Mouse (Mus musculus): ENCODE results near the gene Bag5. TPM values are rescaled to one million over a fixed set of nuclear protein-coding genes. Genes with fewer than 3 reads are reported as not detected.

Bag5 gene
- polyA plus RNA-seq, 1 experiment from 2014 or later: 52.6 TPM

- Histone ChIP-seq H3K4me1 (peaks cover 17% of the 10 kb centered on the region), H3K27ac (no peak overlapping the region), H3K36me3 (peaks cover 38% of the 10 kb centered on the region), H3K27me3 (ENCODE audit: low read depth, poor library complexity, severe bottlenecking) (no peaks in the 10 kb centered on the region), H3K4me3 (no peak overlapping the region), H3K9me3 (replicated peaks) (no peaks in the 10 kb centered on the region)
- WGBS: 75% methylated on average over 15 of the region's 15 CpGs
- no peak for DNase-seq (ENCODE audit: low spot score)
Measured at GRCm38 (mm10) chr12:111705186-111705973, 7.7 kb downstream of the Bag5 start.

DNA sequence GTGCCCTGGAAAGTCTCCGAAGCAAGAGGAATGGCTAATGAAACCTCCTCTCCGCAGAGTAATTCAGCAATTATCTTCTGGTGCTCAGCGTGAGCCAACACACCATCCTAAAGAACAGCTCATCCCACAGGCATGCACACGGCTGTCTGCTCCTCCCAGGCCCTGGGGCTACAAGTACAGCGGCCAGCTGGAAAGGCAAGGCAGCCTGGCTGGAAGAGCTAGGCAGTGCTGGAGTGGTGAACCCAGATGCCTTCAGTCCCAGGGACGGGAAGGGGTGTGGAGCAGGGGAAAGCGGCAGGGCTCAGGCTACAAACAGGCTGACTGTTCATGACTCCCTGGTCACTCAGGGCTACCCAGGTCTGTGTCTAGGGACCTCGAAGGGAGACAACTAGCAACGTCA, 8.4 kb downstream of the Bag5 start:
- Histone ChIP-seq H3K9me3 (replicated peaks) (no peaks in the 10 kb centered on the region), H3K4me3 (no peak overlapping the region), H3K27me3 (ENCODE audit: low read depth, poor library complexity, severe bottlenecking) (no peaks in the 10 kb centered on the region), H3K36me3 (peaks cover 30% of the 10 kb centered on the region), H3K27ac (no peak overlapping the region), H3K4me1 (peaks cover 17% of the 10 kb centered on the region)
- DNase-seq (ENCODE audit: low spot score): no peak
- WGBS: 56% methylated on average over 9 of the region's 9 CpGs

- no peak for DNase-seq (ENCODE audit: low spot score)
- peaks cover 17% of the 10 kb centered on the region for H3K36me3 ChIP-seq
- H3K27ac ChIP-seq: no peak overlapping the region
- H3K4me1 ChIP-seq: peaks cover 17% of the 10 kb centered on the region
- 85% methylated on average over 3 of the region's 3 CpGs for WGBS
- no peaks in the 10 kb centered on the region for H3K27me3 ChIP-seq (ENCODE audit: low read depth, poor library complexity, severe bottlenecking)
- no peak overlapping the region for H3K4me3 ChIP-seq
- no peaks in the 10 kb centered on the region for H3K9me3 ChIP-seq (replicated peaks)
Measured at GRCm38 (mm10) chr12:111703301-111703700, 9.8 kb downstream of the Bag5 start.

DNA sequence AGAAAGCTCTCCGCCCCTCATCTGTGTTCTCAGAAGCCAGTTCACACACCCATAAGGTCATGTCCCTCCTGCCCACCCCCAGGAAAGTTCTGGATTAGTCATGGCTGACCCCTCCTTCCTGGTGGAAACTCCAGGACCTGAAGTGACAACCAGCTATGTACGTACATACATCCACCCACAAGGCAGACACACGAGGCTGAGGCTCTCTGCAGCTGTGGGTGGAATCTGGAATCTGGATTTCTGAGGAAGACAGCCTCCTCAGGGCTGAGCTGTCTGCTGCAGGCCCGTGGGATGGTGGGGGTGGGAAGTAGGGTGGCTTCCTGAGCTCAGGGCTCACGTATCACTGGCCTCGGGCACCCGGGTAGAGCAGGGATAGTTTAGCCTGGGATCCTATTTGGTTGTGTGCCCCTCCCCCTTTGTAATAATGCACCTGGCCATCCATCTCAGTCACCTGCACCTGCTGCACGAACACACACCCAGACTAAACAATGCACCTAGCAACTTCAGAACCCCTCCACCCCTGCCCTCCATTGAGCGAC, 12.1 kb downstream of the Bag5 start:
- H3K27me3 ChIP-seq (ENCODE audit: low read depth, poor library complexity, severe bottlenecking): no peaks in the 10 kb centered on the region
- no peaks in the 10 kb centered on the region for H3K36me3 ChIP-seq
- WGBS: 72% methylated on average over 9 of the region's 9 CpGs
- H3K27ac ChIP-seq: no peak overlapping the region
- H3K4me3 ChIP-seq: no peak overlapping the region
- no peaks in the 10 kb centered on the region for H3K9me3 ChIP-seq (replicated peaks)
- no peak for DNase-seq (ENCODE audit: low spot score)
- H3K4me1 ChIP-seq: peaks cover 17% of the 10 kb centered on the region

DNA sequence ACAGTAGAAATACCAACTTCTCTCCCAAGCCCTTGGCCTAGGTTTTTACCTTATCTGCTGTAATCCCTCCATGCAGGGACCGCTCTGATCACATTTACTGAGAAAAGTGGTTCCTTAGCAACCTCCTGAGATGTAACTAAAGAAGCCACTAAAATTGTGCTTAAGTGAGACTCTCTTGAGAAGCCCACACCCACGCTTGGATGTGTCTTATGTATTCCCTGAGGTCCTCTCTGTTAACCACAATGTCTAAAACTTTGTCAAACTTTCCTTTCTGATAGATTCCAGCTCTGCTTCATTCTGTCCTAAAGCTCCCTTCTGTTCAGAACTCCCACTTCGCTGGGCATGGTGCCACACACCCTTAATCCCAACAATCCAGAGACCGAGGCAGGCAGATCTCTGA, 13.5 kb downstream of the Bag5 start:
- no peaks in the 10 kb centered on the region for H3K36me3 ChIP-seq
- 91% methylated on average over 4 of the region's 4 CpGs for WGBS

GRCm38 (mm10) chr12:111698346-111698913, 14.6 kb downstream of the Bag5 start:
- Histone ChIP-seq H3K4me3 (no peak overlapping the region), H3K9me3 (replicated peaks) (no peaks in the 10 kb centered on the region), H3K36me3 (no peaks in the 10 kb centered on the region), H3K27ac (no peak overlapping the region), H3K4me1 (peaks cover 23% of the 10 kb centered on the region), H3K27me3 (ENCODE audit: low read depth, poor library complexity, severe bottlenecking) (no peaks in the 10 kb centered on the region)
- DNase-seq (ENCODE audit: low spot score): no peak
- 88% methylated on average over 6 of the region's 6 CpGs for WGBS

More for the DNA sequence above, 13.5 kb downstream of the Bag5 start:
- Histone ChIP-seq H3K27me3 (ENCODE audit: low read depth, poor library complexity, severe bottlenecking) (no peaks in the 10 kb centered on the region), H3K4me1 (peaks cover 15% of the 10 kb centered on the region), H3K9me3 (replicated peaks) (no peaks in the 10 kb centered on the region), H3K27ac (no peak overlapping the region), H3K4me3 (no peak overlapping the region)
- no peak for DNase-seq (ENCODE audit: low spot score)

- Histone ChIP-seq H3K4me1 (peaks cover 27% of the 10 kb centered on the region), H3K9me3 (replicated peaks) (no peaks in the 10 kb centered on the region), H3K27me3 (ENCODE audit: low read depth, poor library complexity, severe bottlenecking) (no peaks in the 10 kb centered on the region), H3K27ac (no peak overlapping the region), H3K36me3 (no peaks in the 10 kb centered on the region), H3K4me3 (no peak overlapping the region)
- no peak for DNase-seq (ENCODE audit: low spot score)
- 62% methylated on average over 4 of the region's 4 CpGs for WGBS
Measured at GRCm38 (mm10) chr12:111697708-111698107, 15.3 kb downstream of the Bag5 start.

GRCm38 (mm10) chr12:111696239-111696638, 16.8 kb downstream of the Bag5 start:
- H3K27me3 ChIP-seq (ENCODE audit: low read depth, poor library complexity, severe bottlenecking): no peaks in the 10 kb centered on the region
- DNase-seq (ENCODE audit: low spot score): peak; percentile 73
- H3K4me1 ChIP-seq: peaks cover 42% of the 10 kb centered on the region
- 27% methylated on average over 6 of the region's 6 CpGs for WGBS
- no peaks in the 10 kb centered on the region for H3K9me3 ChIP-seq (replicated peaks)
- no peaks in the 10 kb centered on the region for H3K36me3 ChIP-seq
- no peak overlapping the region for H3K4me3 ChIP-seq
- no peak overlapping the region for H3K27ac ChIP-seq

- Histone ChIP-seq H3K4me1 (peaks cover 52% of the 10 kb centered on the region), H3K36me3 (no peaks in the 10 kb centered on the region), H3K27ac (peak overlapping the region; percentile 77), H3K9me3 (replicated peaks) (no peaks in the 10 kb centered on the region), H3K4me3 (no peak overlapping the region), H3K27me3 (ENCODE audit: low read depth, poor library complexity, severe bottlenecking) (no peaks in the 10 kb centered on the region)
- no peak for DNase-seq (ENCODE audit: low spot score)
- WGBS: 60% methylated on average over 13 of the region's 13 CpGs
Measured at GRCm38 (mm10) chr12:111694880-111695804, 17.9 kb downstream of the Bag5 start.

- no peaks in the 10 kb centered on the region for H3K9me3 ChIP-seq (replicated peaks)
- DNase-seq (ENCODE audit: low spot score): no peak
- WGBS: 29% methylated on average over 12 of the region's 12 CpGs
- H3K4me3 ChIP-seq: no peak overlapping the region
- peak overlapping the region; percentile 77 for H3K27ac ChIP-seq
- no peaks in the 10 kb centered on the region for H3K27me3 ChIP-seq (ENCODE audit: low read depth, poor library complexity, severe bottlenecking)
- H3K4me1 ChIP-seq: peaks cover 52% of the 10 kb centered on the region
- H3K36me3 ChIP-seq: no peaks in the 10 kb centered on the region
Measured at GRCm38 (mm10) chr12:111694271-111694781, 18.7 kb downstream of the Bag5 start.

DNA sequence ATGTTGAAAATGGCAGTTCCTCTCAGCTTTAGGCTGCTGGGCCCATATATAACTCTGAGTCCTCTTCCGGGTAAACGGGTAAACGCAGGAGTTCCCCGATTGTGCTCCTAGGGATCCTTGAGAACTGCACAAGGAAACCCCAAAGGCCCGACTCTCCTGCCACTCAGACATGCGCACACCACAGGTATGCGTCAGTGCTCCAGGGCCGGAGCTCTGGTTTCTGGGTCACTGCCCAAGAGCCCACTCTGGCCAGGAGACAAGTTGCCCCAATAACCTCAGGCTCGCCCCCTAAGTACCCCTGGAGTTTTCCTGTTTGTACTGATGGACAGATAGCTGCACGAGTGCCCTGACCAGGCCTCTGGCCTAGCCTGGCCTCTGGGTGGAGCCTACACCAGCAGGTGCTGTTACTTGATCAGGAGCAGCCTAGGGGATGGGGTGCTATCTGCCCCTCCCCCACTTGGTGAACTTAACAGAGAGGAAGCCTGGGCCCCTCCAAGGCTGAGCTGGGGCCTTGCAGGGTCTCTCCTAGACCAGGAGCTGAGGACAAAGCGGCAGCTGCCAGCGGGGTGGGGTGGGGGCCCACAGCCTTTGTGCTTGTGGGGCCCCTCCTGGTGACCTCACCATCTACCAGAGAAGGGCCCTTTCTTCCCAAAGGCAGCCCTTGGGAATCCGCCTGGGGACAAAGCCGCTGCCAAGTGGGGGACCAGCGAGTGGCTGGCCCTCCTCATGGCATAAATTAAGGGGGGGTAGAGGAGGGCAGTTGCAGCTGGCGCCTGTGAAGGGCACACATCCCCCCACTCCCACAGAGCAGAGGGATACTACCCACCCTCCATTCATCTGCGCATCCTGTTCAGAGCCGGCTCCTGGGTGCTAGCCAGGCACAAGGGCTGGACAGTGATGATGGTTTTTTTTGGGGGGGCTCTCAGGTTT, 19.5 kb downstream of the Bag5 start:
- WGBS: 42% methylated on average over 18 of the region's 18 CpGs
- H3K27me3 ChIP-seq (ENCODE audit: low read depth, poor library complexity, severe bottlenecking): no peaks in the 10 kb centered on the region
- H3K4me1 ChIP-seq: peaks cover 52% of the 10 kb centered on the region

GRCm38 (mm10) chr12:111692899-111693298, 20.2 kb downstream of the Bag5 start:
- Histone ChIP-seq H3K36me3 (no peaks in the 10 kb centered on the region), H3K9me3 (replicated peaks) (no peaks in the 10 kb centered on the region), H3K27me3 (ENCODE audit: low read depth, poor library complexity, severe bottlenecking) (no peaks in the 10 kb centered on the region), H3K27ac (peak overlapping the region; percentile 77), H3K4me3 (no peak overlapping the region), H3K4me1 (peaks cover 52% of the 10 kb centered on the region)
- no peak for DNase-seq (ENCODE audit: low spot score)
- WGBS: 85% methylated on average over 5 of the region's 5 CpGs

More for the DNA sequence above, 19.5 kb downstream of the Bag5 start:
- Histone ChIP-seq H3K4me3 (peak overlapping the region; percentile 9; the same call in 1 of the 2 replicates), H3K27ac (peak overlapping the region; percentile 77), H3K9me3 (replicated peaks) (no peaks in the 10 kb centered on the region), H3K36me3 (no peaks in the 10 kb centered on the region)
- no peak for DNase-seq (ENCODE audit: low spot score)
